Mouse (Mus musculus): ENCODE measurements around the gene Fam213b. TPM values are rescaled to one million over a fixed set of nuclear protein-coding genes. Genes with fewer than 3 reads are reported as not detected.

The Fam213b gene
- total RNA-seq, 1 experiment from 2014 or later = 3.1 TPM

- no peak for ATAC-seq (replicated peaks; ENCODE audit: insufficient number of reproducible peaks, low FRiP score, low TSS enrichment, poor library complexity, severe bottlenecking)
These were observed 41.3 kb downstream of the Fam213b start for GRCm38 (mm10) chr4:154857366-154858240.

GRCm38 (mm10) chr4:154856882-154857281, 42.1 kb downstream of the Fam213b start:
- no peak for ATAC-seq (replicated peaks; ENCODE audit: insufficient number of reproducible peaks, low FRiP score, low TSS enrichment, poor library complexity, severe bottlenecking)

GRCm38 (mm10) chr4:154856480-154856837, 42.5 kb downstream of the Fam213b start:
- ATAC-seq (replicated peaks; ENCODE audit: insufficient number of reproducible peaks, low FRiP score, low TSS enrichment, poor library complexity, severe bottlenecking) = no peak

- no peak for ATAC-seq (replicated peaks; ENCODE audit: insufficient number of reproducible peaks, low FRiP score, low TSS enrichment, poor library complexity, severe bottlenecking)
These were observed 43.0 kb downstream of the Fam213b start for GRCm38 (mm10) chr4:154855721-154856479.

- ATAC-seq (replicated peaks; ENCODE audit: insufficient number of reproducible peaks, low FRiP score, low TSS enrichment, poor library complexity, severe bottlenecking) = no peak
These were observed 44.1 kb downstream of the Fam213b start for GRCm38 (mm10) chr4:154854676-154855345.

GRCm38 (mm10) chr4:154853881-154854280, 45.1 kb downstream of the Fam213b start:
- no peak for ATAC-seq (replicated peaks; ENCODE audit: insufficient number of reproducible peaks, low FRiP score, low TSS enrichment, poor library complexity, severe bottlenecking)

- ATAC-seq (replicated peaks; ENCODE audit: insufficient number of reproducible peaks, low FRiP score, low TSS enrichment, poor library complexity, severe bottlenecking) = no peak
These were observed 46.2 kb downstream of the Fam213b start for GRCm38 (mm10) chr4:154852696-154853095.

Other genes with a start within 250 kb of the Fam213b start
- gene Actrt2, start 231.3 kb downstream of the Fam213b start, total RNA-seq (2017) = not detected in 3 replicates
- not detected in 3 replicates for gene Ttc34, start 61.7 kb downstream of the Fam213b start, total RNA-seq (2017)
- gene Mmel1, start 29.6 kb downstream of the Fam213b start, total RNA-seq (2017) = 0.29 to 0.39 TPM in 2 of 3 replicates, not detected in the other
- 20.8 to 45.5 TPM (median 29.3 TPM) in 3 replicates for gene Tnfrsf14, start 29.4 kb upstream of the Fam213b start, total RNA-seq (2017)
- not detected in 3 replicates for gene Hes5, start 61.8 kb upstream of the Fam213b start, total RNA-seq (2017)
- gene Pank4, start 65.0 kb upstream of the Fam213b start, total RNA-seq (2017) = 26.6 to 36.7 TPM (median 30.2 TPM) in 3 replicates
- not detected in 3 replicates for gene Plch2, start 157.6 kb upstream of the Fam213b start, total RNA-seq (2017)
- 1.6 to 6.2 TPM (median 3.1 TPM) in 3 replicates for gene Pex10, start 167.9 kb upstream of the Fam213b start, total RNA-seq (2017)
- 111 to 130 TPM (median 118 TPM) in 3 replicates for gene Rer1, start 187.2 kb upstream of the Fam213b start, total RNA-seq (2017)
- 0.97 TPM in 1 of 3 replicates, not detected in the others for gene Morn1, start 187.4 kb upstream of the Fam213b start, total RNA-seq (2017)

All from monocyte, adult 5-6 weeks (primary cell).